Mouse (Mus musculus) adrenal gland, postnatal 4 days (tissue): ENCODE measurements around the gene Prkcg. TPM values are rescaled to one million over a fixed set of nuclear protein-coding genes. Genes with fewer than 3 reads are reported as not detected.

Experiments
- DNase-seq, 2 experiments: peaks; one replicate each; pipeline ENCODE4 v3.0.0; 2021 to 2022; ENCODE audit warnings: low spot score in 2 of 2, mixed read lengths in 2 of 2
- total RNA-seq, 2 experiments: library from RNA; stranded (reverse); gene quantifications; 2 replicates each; pipeline ENCODE4 v1.2.3; 2021

Gene Prkcg
- total RNA-seq, 2 experiments from 2014 or later, result 2.1 to 2.5 TPM

GRCm38 (mm10) chr7:3314121-3314520 lies 25.1 kb downstream of the Prkcg start:
- no peak for DNase-seq

- DNase-seq, result no peak
Measured at GRCm38 (mm10) chr7:3317704-3318103, 28.7 kb downstream of the Prkcg start.

GRCm38 (mm10) chr7:3320856-3321255 lies 31.9 kb downstream of the Prkcg start:
- DNase-seq, result no peak

- DNase-seq, result no peak
Measured at GRCm38 (mm10) chr7:3323826-3324225, 34.8 kb downstream of the Prkcg start.

- DNase-seq, result no peak
Measured at GRCm38 (mm10) chr7:3327961-3328360, 39.0 kb downstream of the Prkcg start.

GRCm38 (mm10) chr7:3329776-3330546 lies 41.0 kb downstream of the Prkcg start:
- peak; percentile 47 for DNase-seq

GRCm38 (mm10) chr7:3331171-3331570 lies 42.2 kb downstream of the Prkcg start:
- DNase-seq, result no peak

- peak; percentile 10 to 18 for DNase-seq
Measured at GRCm38 (mm10) chr7:3331581-3332223, 42.7 kb downstream of the Prkcg start.

- DNase-seq, result no peak
Measured at GRCm38 (mm10) chr7:3332224-3332615, 43.2 kb downstream of the Prkcg start.

GRCm38 (mm10) chr7:3332619-3333521 lies 43.9 kb downstream of the Prkcg start, which contains the start of gene Cacng7:
Gene Cacng7 (plus strand): TSS chr7:3332955.
- DNase-seq, result no peak

- no peak for DNase-seq
Measured at GRCm38 (mm10) chr7:3333542-3333941, 44.6 kb downstream of the Prkcg start.

GRCm38 (mm10) chr7:3336412-3336811 lies 47.4 kb downstream of the Prkcg start:
- no peak for DNase-seq

GRCm38 (mm10) chr7:3338286-3338935 lies 49.4 kb downstream of the Prkcg start:
- no peak for DNase-seq

GRCm38 (mm10) chr7:3339010-3339409 lies 50.0 kb downstream of the Prkcg start:
- no peak for DNase-seq

GRCm38 (mm10) chr7:3343861-3344260 lies 54.9 kb downstream of the Prkcg start:
- DNase-seq, result no peak

GRCm38 (mm10) chr7:3345301-3345700 lies 56.3 kb downstream of the Prkcg start:
- DNase-seq, result no peak

GRCm38 (mm10) chr7:3347366-3348287 lies 58.6 kb downstream of the Prkcg start:
- DNase-seq, result no peak

GRCm38 (mm10) chr7:3348326-3348725 lies 59.3 kb downstream of the Prkcg start:
- no peak for DNase-seq

- no peak for DNase-seq
Measured at GRCm38 (mm10) chr7:3349775-3350174, 60.8 kb downstream of the Prkcg start.

- no peak for DNase-seq
Measured at GRCm38 (mm10) chr7:3351536-3351935, 62.6 kb downstream of the Prkcg start.
